Mouse (Mus musculus): ENCODE data around the gene Dab2. TPM values are rescaled to one million over a fixed set of nuclear protein-coding genes. Genes with fewer than 3 reads are reported as not detected.

Gene Dab2
- polyA plus RNA-seq, 1 experiment from 2014 or later, result 37.8 TPM

GRCm38 (mm10) chr15:6406771-6407170 lies 107.2 kb downstream of the Dab2 start:
- 85% methylated on average over 6 of the region's 6 CpGs for WGBS
- Histone ChIP-seq H3K9me3 (replicated peaks) (no peaks in the 10 kb centered on the region), H3K4me1 (no peaks in the 10 kb centered on the region), H3K4me3 (no peak overlapping the region), H3K36me3 (no peaks in the 10 kb centered on the region), H3K27me3 (ENCODE audit: low read depth, poor library complexity, severe bottlenecking) (no peaks in the 10 kb centered on the region), H3K27ac (replicated peaks) (no peak overlapping the region)
- DNase-seq (ENCODE audit: low spot score), result no peak

- 91% methylated on average over 8 of the region's 8 CpGs for WGBS
- H3K36me3 ChIP-seq, result no peaks in the 10 kb centered on the region
- no peak overlapping the region for H3K27ac ChIP-seq (replicated peaks)
Measured at GRCm38 (mm10) chr15:6409031-6409430, 109.4 kb downstream of the Dab2 start.

GRCm38 (mm10) chr15:6410161-6410560 lies 110.6 kb downstream of the Dab2 start:
- H3K9me3 ChIP-seq (replicated peaks), result no peaks in the 10 kb centered on the region
- no peaks in the 10 kb centered on the region for H3K4me1 ChIP-seq
- 88% methylated on average over 3 of the region's 3 CpGs for WGBS
- no peak for DNase-seq (ENCODE audit: low spot score)
- H3K27ac ChIP-seq (replicated peaks), result no peak overlapping the region
- no peaks in the 10 kb centered on the region for H3K27me3 ChIP-seq (ENCODE audit: low read depth, poor library complexity, severe bottlenecking)
- H3K36me3 ChIP-seq, result no peaks in the 10 kb centered on the region
- no peak overlapping the region for H3K4me3 ChIP-seq

More at GRCm38 (mm10) chr15:6409031-6409430, 109.4 kb downstream of the Dab2 start:
- DNase-seq (ENCODE audit: low spot score), result no peak
- no peaks in the 10 kb centered on the region for H3K9me3 ChIP-seq (replicated peaks)
- H3K4me1 ChIP-seq, result no peaks in the 10 kb centered on the region
- no peak overlapping the region for H3K4me3 ChIP-seq
- no peaks in the 10 kb centered on the region for H3K27me3 ChIP-seq (ENCODE audit: low read depth, poor library complexity, severe bottlenecking)

GRCm38 (mm10) chr15:6411334-6411733 lies 111.7 kb downstream of the Dab2 start:
- no peaks in the 10 kb centered on the region for H3K9me3 ChIP-seq (replicated peaks)
- no peak for DNase-seq (ENCODE audit: low spot score)
- no peaks in the 10 kb centered on the region for H3K4me1 ChIP-seq
- no peaks in the 10 kb centered on the region for H3K27me3 ChIP-seq (ENCODE audit: low read depth, poor library complexity, severe bottlenecking)
- H3K4me3 ChIP-seq, result no peak overlapping the region
- no peaks in the 10 kb centered on the region for H3K36me3 ChIP-seq
- no peak overlapping the region for H3K27ac ChIP-seq (replicated peaks)
- WGBS, result 92% methylated on average over 6 of the region's 6 CpGs

- DNase-seq (ENCODE audit: low spot score), result no peak
- Histone ChIP-seq H3K27ac (replicated peaks) (no peak overlapping the region), H3K9me3 (replicated peaks) (no peaks in the 10 kb centered on the region), H3K36me3 (no peaks in the 10 kb centered on the region; the same call in 1 of the 2 replicates), H3K4me3 (no peak overlapping the region), H3K27me3 (ENCODE audit: low read depth, poor library complexity, severe bottlenecking) (no peaks in the 10 kb centered on the region), H3K4me1 (no peaks in the 10 kb centered on the region)
- WGBS, result 94% methylated on average over 5 of the region's 5 CpGs
Measured at GRCm38 (mm10) chr15:6415317-6415716, 115.7 kb downstream of the Dab2 start.

GRCm38 (mm10) chr15:6431777-6432176 lies 132.2 kb downstream of the Dab2 start:
- Histone ChIP-seq H3K36me3 (peaks cover 16% of the 10 kb centered on the region), H3K4me3 (no peak overlapping the region), H3K27me3 (ENCODE audit: low read depth, poor library complexity, severe bottlenecking) (no peaks in the 10 kb centered on the region), H3K9me3 (replicated peaks) (0 out of 2 replicates have a peak, but pooled peaks cover 7% of the 10 kb centered on the region), H3K4me1 (no peaks in the 10 kb centered on the region), H3K27ac (replicated peaks) (no peak overlapping the region)
- no peak for DNase-seq (ENCODE audit: low spot score)
- 70% methylated on average over 7 of the region's 7 CpGs for WGBS

- H3K27ac ChIP-seq (replicated peaks), result no peak overlapping the region
- no peaks in the 10 kb centered on the region for H3K4me1 ChIP-seq
- 0 out of 2 replicates have a peak, but pooled peaks cover 7% of the 10 kb centered on the region for H3K9me3 ChIP-seq (replicated peaks)
- 93% methylated on average over 7 of the region's 7 CpGs for WGBS
- no peak for DNase-seq (ENCODE audit: low spot score)
- no peak overlapping the region for H3K4me3 ChIP-seq
- no peaks in the 10 kb centered on the region for H3K27me3 ChIP-seq (ENCODE audit: low read depth, poor library complexity, severe bottlenecking)
- H3K36me3 ChIP-seq, result peaks cover 16% of the 10 kb centered on the region
Measured at GRCm38 (mm10) chr15:6432411-6432810, 132.8 kb downstream of the Dab2 start.

GRCm38 (mm10) chr15:6435281-6435680 lies 135.7 kb downstream of the Dab2 start:
- DNase-seq (ENCODE audit: low spot score), result no peak
- Histone ChIP-seq H3K36me3 (peaks cover 9% of the 10 kb centered on the region), H3K27me3 (ENCODE audit: low read depth, poor library complexity, severe bottlenecking) (no peaks in the 10 kb centered on the region), H3K9me3 (replicated peaks) (0 out of 2 replicates have a peak, but pooled peaks cover 7% of the 10 kb centered on the region), H3K27ac (replicated peaks) (no peak overlapping the region), H3K4me3 (no peak overlapping the region), H3K4me1 (no peaks in the 10 kb centered on the region)
- 91% methylated on average over 7 of the region's 7 CpGs for WGBS

GRCm38 (mm10) chr15:6435773-6436172 lies 136.2 kb downstream of the Dab2 start:
- H3K27ac ChIP-seq (replicated peaks), result no peak overlapping the region
- no peaks in the 10 kb centered on the region for H3K4me1 ChIP-seq
- 0 out of 2 replicates have a peak, but pooled peaks cover 7% of the 10 kb centered on the region for H3K9me3 ChIP-seq (replicated peaks)
- H3K4me3 ChIP-seq, result no peak overlapping the region
- peaks cover 9% of the 10 kb centered on the region for H3K36me3 ChIP-seq
- H3K27me3 ChIP-seq (ENCODE audit: low read depth, poor library complexity, severe bottlenecking), result no peaks in the 10 kb centered on the region
- WGBS, result 80% methylated on average over 2 of the region's 2 CpGs
- DNase-seq (ENCODE audit: low spot score), result no peak

GRCm38 (mm10) chr15:6438685-6439084 lies 139.1 kb downstream of the Dab2 start:
- no peak for DNase-seq (ENCODE audit: low spot score)
- Histone ChIP-seq H3K4me1 (no peaks in the 10 kb centered on the region), H3K9me3 (replicated peaks) (0 out of 2 replicates have a peak, but pooled peaks cover 7% of the 10 kb centered on the region), H3K36me3 (peaks cover 9% of the 10 kb centered on the region), H3K27ac (replicated peaks) (no peak overlapping the region), H3K4me3 (no peak overlapping the region), H3K27me3 (ENCODE audit: low read depth, poor library complexity, severe bottlenecking) (no peaks in the 10 kb centered on the region)
- 88% methylated on average over 3 of the region's 3 CpGs for WGBS

GRCm38 (mm10) chr15:6444452-6444851 lies 144.9 kb downstream of the Dab2 start:
- H3K36me3 ChIP-seq, result no peaks in the 10 kb centered on the region
- no peak overlapping the region for H3K4me3 ChIP-seq
- no peak for DNase-seq (ENCODE audit: low spot score)
- WGBS, result 92% methylated on average over 2 of the region's 2 CpGs
- peaks cover 13% of the 10 kb centered on the region for H3K4me1 ChIP-seq
- no peaks in the 10 kb centered on the region for H3K9me3 ChIP-seq (replicated peaks)
- no peak overlapping the region for H3K27ac ChIP-seq (replicated peaks)
- no peaks in the 10 kb centered on the region for H3K27me3 ChIP-seq (ENCODE audit: low read depth, poor library complexity, severe bottlenecking)

- peaks cover 16% of the 10 kb centered on the region for H3K4me1 ChIP-seq
- H3K36me3 ChIP-seq, result no peaks in the 10 kb centered on the region
- H3K27ac ChIP-seq (replicated peaks), result no peak within 1 kb of the TSS
- DNase-seq (ENCODE audit: low spot score), result no peak
- 75% methylated on average over 2 of the region's 2 CpGs for WGBS
- no peaks in the 10 kb centered on the region for H3K9me3 ChIP-seq (replicated peaks)
- H3K27me3 ChIP-seq (ENCODE audit: low read depth, poor library complexity, severe bottlenecking), result no peaks in the 10 kb centered on the region
- no peak within 1 kb of the TSS for H3K4me3 ChIP-seq
Measured at GRCm38 (mm10) chr15:6445135-6445534, 145.5 kb downstream of the Dab2 start, which contains the start of gene C9. Gene C9, plus strand, starts transcription at chr15:6445327.

- Histone ChIP-seq H3K9me3 (replicated peaks) (no peaks in the 10 kb centered on the region), H3K27ac (replicated peaks) (no peak overlapping the region), H3K4me3 (no peak overlapping the region), H3K36me3 (no peaks in the 10 kb centered on the region), H3K4me1 (peaks cover 16% of the 10 kb centered on the region), H3K27me3 (ENCODE audit: low read depth, poor library complexity, severe bottlenecking) (no peaks in the 10 kb centered on the region)
- WGBS, result 89% methylated on average over 1 of the region's 1 CpGs
- DNase-seq (ENCODE audit: low spot score), result no peak
Measured at GRCm38 (mm10) chr15:6446181-6446580, 146.6 kb downstream of the Dab2 start.

- Histone ChIP-seq H3K9me3 (replicated peaks) (no peaks in the 10 kb centered on the region), H3K36me3 (no peaks in the 10 kb centered on the region), H3K27ac (replicated peaks) (0 out of 2 replicates have a peak overlapping the region, but pooled peaks have one; percentile 33), H3K4me1 (peaks cover 16% of the 10 kb centered on the region), H3K4me3 (no peak overlapping the region), H3K27me3 (ENCODE audit: low read depth, poor library complexity, severe bottlenecking) (no peaks in the 10 kb centered on the region)
- DNase-seq (ENCODE audit: low spot score), result no peak
- 38% methylated on average over 9 of the region's 9 CpGs for WGBS
Measured at GRCm38 (mm10) chr15:6448892-6449291, 149.3 kb downstream of the Dab2 start.

Measured in midbrain, embryonic 10.5 days (tissue).